Mouse (Mus musculus): ENCODE data around the gene Enox2. TPM values are rescaled to one million over a fixed set of nuclear protein-coding genes. Genes with fewer than 3 reads are reported as not detected.
A peak's percentile ranks its signal among the peaks of the same experiment; 100 is the strongest.
"Not testable (repeated sequence)": the region's sequence is repeated elsewhere in the genome, so short reads cannot be mapped to it uniquely, and the experiment has no call there.

The Enox2 gene
- total RNA-seq (2021) = 10 to 100 TPM; 17.2 to 18.6 TPM

DNA sequence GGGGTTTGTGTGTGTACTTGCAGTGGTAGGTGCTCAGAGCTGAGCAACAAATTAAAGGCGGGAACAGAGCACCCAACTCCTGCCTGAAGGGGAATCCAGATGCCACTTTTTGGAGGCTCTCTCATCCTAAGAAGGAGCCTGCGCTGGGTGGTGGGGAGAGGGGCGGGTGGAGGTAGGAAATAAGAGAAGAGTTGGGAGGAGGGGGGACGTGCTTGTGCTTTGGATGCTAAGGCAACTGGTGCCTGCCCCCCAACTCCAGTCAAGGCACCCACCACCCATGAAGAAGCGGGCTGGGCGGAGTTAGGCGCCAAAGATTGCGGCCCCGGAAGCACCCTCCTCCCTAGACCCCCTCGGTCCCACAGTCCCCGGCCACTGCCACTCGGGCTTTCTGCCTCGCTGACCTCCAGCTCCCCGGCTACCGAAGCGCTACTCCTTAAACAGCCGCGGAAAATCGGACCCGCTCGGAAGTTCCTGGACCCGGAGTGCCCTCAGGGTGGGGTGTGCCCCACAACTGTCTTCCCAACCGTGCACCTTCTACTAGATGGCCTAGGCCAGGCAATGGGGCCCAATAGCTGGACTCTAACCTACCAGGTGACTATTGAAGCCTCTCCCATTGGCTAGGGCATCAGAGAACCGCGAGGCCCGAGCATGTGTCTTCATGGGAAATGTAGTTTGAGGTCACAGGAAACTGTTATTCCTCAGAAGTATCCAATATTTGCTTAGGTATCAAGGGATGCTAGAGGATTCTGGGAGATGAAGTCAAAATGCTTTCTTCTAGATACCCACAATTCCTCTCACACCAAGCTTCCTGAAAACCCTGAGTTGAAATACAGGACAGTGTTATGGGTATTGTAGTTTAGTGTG, at the start of gene Enox2:
TSS of gene Enox2 (minus strand) at position 560 of the 864 bp plus-strand sequence.
- DNase-seq (ENCODE audit: extremely low spot score in 1 of 2, low spot score in 1 of 2) = peak; percentile 51 to 66

DNA sequence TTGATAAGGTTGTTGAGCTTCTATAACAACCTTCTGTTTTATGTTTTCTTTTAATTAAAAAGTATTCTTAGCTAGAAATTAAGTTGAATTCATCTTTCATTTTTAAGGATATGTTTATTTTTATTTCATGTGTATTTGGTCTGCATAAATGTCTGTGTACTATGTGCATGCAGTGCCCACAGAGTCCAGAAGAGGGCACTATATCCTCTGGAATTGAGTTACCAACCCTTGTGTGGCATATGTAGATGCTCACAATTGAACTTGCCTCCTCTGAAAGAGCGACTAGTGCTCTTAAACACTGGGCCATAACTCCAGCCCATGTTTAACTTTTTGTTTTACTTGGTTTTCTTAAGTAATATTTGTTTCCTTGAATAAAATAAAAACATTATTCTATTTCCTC, 21.4 kb upstream of the Enox2 start:
- peak in 1 of 2 experiments; percentile 22 for DNase-seq (ENCODE audit: extremely low spot score in 1 of 2, low spot score in 1 of 2)

- no peak for DNase-seq (ENCODE audit: extremely low spot score in 1 of 2, low spot score in 1 of 2)
These were observed 18.6 kb upstream of the Enox2 start for GRCm38 (mm10) chrX:49306659-49307058.

- DNase-seq (ENCODE audit: extremely low spot score in 1 of 2, low spot score in 1 of 2) = no peak
These were observed 8.0 kb downstream of the Enox2 start for GRCm38 (mm10) chrX:49279918-49280586.

DNA sequence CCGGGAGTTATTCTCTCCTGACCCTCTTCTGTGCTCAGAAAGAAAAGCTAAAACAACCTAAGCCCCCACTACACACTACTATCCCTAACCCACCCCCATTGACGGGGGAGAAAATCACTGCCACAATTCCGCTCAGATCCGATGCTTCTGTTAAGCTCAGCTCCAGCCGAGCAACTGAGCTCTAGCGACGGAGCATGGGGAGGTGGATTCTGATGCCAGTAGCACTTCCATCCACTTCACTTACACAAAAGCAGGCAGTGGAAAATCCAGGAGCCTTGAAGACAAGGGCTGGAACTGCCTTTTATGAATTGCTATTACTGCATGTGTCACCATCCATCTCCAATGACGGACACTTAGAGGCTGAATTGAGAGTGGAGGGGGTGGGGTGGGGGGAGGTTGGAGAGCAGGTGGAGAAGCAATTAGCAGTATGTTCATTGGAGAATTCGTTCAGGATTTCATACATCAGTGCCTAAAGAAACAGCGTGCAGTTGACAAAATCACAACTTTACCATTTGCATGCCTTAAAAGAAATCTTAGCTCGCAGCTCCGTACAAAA, 14.5 kb downstream of the Enox2 start:
- peak; percentile 10 to 13 for DNase-seq (ENCODE audit: extremely low spot score in 1 of 2, low spot score in 1 of 2)

- DNase-seq (ENCODE audit: extremely low spot score in 1 of 2, low spot score in 1 of 2) = no peak
These were observed 37.2 kb downstream of the Enox2 start for GRCm38 (mm10) chrX:49250816-49251215.

GRCm38 (mm10) chrX:49225792-49226426, 62.1 kb downstream of the Enox2 start:
- no peak for DNase-seq (ENCODE audit: extremely low spot score in 1 of 2, low spot score in 1 of 2)

- DNase-seq (ENCODE audit: extremely low spot score in 1 of 2, low spot score in 1 of 2) = no peak
These were observed 71.6 kb downstream of the Enox2 start for GRCm38 (mm10) chrX:49216422-49216821.

GRCm38 (mm10) chrX:49196386-49196785, 91.7 kb downstream of the Enox2 start:
- DNase-seq (ENCODE audit: extremely low spot score in 1 of 2, low spot score in 1 of 2) = no peak

DNA sequence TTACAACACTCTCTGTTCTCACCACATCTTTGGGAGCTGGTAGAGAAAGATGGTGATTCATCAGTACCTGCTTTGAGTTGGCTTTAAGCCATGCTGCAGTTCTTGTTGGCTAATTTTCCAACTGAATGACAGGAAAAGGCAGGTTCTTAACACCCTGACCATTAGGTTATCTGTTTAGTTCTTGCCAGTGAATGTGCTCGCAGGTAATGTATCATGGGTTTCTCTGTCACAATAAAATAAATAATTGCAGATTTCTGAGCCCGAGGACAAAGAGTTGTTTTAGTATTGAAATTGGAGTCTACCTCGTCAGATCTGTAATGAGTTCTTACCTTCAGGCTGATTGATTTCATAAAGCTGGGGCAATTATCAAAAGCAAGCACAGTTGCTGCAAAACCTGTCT, 106.9 kb downstream of the Enox2 start:
- no peak for DNase-seq (ENCODE audit: extremely low spot score in 1 of 2, low spot score in 1 of 2)

- no peak for DNase-seq (ENCODE audit: extremely low spot score in 1 of 2, low spot score in 1 of 2)
These were observed 109.4 kb downstream of the Enox2 start for GRCm38 (mm10) chrX:49178670-49179069.

DNA sequence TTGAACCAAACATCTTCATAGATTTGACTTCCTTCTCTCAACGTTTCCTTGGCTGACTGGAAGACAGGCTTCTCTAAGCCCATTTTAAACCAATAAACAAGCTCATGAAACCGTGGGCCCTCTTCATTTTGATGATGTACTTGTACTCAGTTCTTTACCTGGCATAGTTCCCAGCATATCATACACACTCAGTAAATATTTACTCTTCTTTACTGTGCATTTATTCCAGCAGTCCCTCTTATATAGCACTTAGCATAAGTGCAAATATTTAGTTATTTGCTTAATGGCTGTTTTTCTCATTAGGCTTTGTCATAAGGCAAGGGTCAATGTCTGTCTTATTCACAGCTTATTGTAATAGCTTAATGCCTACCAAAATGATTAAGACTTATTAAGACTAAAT, 133.8 kb downstream of the Enox2 start:
- DNase-seq (ENCODE audit: extremely low spot score in 1 of 2, low spot score in 1 of 2) = no peak

DNA sequence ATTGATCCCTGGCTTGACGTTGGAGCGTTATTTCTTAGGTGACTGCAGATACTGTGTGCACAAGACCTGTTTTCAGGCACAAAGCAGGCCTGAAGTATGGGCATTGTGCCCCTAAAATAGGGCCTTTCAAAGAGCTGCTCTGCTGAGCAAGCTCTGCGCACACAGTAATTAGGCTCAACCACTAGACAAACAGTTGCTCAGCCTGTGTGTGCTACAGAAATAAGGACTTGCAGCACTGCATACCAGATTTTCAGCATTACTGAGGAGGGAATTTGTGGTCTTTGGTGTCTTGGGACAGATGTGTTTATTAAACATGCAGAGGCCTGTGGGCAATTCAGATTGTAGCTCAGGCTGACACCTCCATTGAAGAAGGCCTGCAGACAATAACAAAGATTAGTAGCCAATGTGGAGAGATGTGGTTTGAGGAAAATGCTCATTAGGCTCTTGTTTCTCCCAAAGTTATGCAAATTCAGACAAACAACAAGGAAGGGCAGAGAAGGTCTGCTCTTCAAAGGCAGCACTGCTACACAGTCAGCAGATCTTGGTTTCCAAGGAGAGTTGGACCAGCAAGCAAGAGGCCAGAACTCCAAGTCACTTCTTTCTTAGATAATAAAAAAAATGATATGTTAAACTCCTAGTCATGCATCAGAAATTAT, 163.2 kb downstream of the Enox2 start:
- no peak for DNase-seq (ENCODE audit: extremely low spot score in 1 of 2, low spot score in 1 of 2)

GRCm38 (mm10) chrX:49116465-49116864, 171.6 kb downstream of the Enox2 start:
- no peak for DNase-seq (ENCODE audit: extremely low spot score in 1 of 2, low spot score in 1 of 2)

GRCm38 (mm10) chrX:49112412-49112811, 175.6 kb downstream of the Enox2 start:
- DNase-seq (ENCODE audit: extremely low spot score in 1 of 2, low spot score in 1 of 2) = no peak

GRCm38 (mm10) chrX:49100542-49100941, 187.5 kb downstream of the Enox2 start:
- DNase-seq (ENCODE audit: extremely low spot score in 1 of 2, low spot score in 1 of 2) = not testable (repeated sequence)

DNA sequence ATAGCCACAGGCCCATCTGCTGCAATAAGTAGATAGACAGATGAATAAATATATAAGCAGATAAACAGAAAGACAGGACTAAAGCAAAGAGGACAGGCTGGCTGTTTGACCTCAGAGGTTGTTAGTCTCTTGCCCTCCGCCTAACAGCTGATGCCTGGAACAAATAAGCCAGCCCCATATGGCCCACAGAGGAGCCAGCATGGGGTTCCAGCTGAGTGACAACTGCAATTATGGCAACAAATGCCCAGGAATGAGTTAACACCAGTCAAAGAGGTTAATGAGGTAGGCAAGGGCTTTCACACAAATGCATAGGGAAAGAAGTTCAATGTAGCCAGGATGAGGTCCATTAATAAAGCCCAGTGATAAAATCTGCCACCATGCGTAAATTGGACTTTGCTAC, 191.8 kb downstream of the Enox2 start:
- no peak for DNase-seq (ENCODE audit: extremely low spot score in 1 of 2, low spot score in 1 of 2)

- no peak for DNase-seq (ENCODE audit: extremely low spot score in 1 of 2, low spot score in 1 of 2)
These were observed 213.0 kb downstream of the Enox2 start for GRCm38 (mm10) chrX:49075055-49075454.

DNA sequence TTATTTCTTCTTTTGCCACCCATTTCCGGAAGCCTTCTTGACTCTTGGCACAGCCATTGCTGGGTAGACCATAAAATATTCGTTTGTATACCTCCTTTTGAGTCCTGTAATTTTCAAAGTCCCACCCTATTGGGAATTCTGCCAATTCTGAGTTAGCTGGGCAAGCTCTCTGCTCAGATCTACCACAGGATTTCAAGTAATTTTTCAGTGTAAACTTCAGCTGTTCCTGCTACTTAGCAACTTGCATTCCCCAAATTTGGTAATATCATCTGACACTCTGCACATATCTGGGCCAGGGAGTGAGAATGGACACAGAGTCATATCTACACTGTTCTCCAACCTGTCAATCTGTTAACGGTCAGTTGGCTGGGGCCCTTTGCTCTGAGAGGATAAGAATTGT, 214.5 kb downstream of the Enox2 start:
- DNase-seq (ENCODE audit: extremely low spot score in 1 of 2, low spot score in 1 of 2) = no peak

DNA sequence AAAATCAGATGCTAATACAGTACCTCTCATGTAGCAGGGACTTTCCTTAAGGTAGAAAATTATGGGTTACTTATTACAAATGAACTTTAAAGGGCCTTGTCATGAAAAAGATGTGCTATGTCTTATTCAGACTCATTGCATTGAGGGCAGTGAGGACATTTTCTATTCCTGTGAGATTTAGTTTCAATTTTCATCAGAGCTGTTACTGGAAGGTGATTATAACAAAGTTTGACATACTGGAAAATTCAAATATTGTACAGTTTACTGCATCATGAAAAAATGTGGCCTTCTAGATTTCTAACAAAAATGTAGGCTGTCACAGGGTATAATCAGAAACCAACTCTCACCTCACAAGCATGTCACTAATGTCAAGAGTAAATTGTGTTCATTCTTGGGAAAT, 242.9 kb downstream of the Enox2 start:
- DNase-seq (ENCODE audit: extremely low spot score in 1 of 2, low spot score in 1 of 2) = no peak

Measured in layer of hippocampus, postnatal 25 days (tissue).